8 mouse cellular contexts compared by ENCODE assay signal in genomic region chr9:107770374-107771290, GRCm38 (mm10). TPM values are rescaled to one million over a fixed set of nuclear protein-coding genes. Genes with fewer than 3 reads are reported as not detected.
DNase-seq lines count a peak whose midpoint lies in the region; ATAC-seq lines count a peak whose summit lies in the region.

TSS of gene Rbm5 (minus strand) at chr9:107770996.

- H3K4me2 ChIP-seq in hindbrain, embryonic 14.5 days (replicated peaks) = peak within 1 kb of the TSS; percentile 89

- peak within 1 kb of the TSS; percentile 88 for H3K27ac ChIP-seq in hindbrain, embryonic 14.5 days

- under 1% methylated on average over 60 of the region's 60 CpGs for WGBS in hindbrain, embryonic 14.5 days

- ATAC-seq in hindbrain, embryonic 14.5 days (ENCODE audit: low FRiP score) = peak; percentile 100

- DNase-seq in R1 (ENCODE audit: low read depth, low spot score) = peak; percentile 93
- DNase-seq in cerebellum, postnatal 25 days = peak; percentile 93 to 96
- DNase-seq in frontal cortex, postnatal 25 days (ENCODE audit: low spot score in 2 of 2) = peak; percentile 79 to 89
- DNase-seq in hindbrain, embryonic 14.5 days (ENCODE audit: low spot score) = peak; percentile 93
- DNase-seq in layer of hippocampus, postnatal 36 days = peak; percentile 93 to 95
- DNase-seq in lung, postnatal 36 days = peak; percentile 96
- peak; percentile 96 for DNase-seq in retina, postnatal 1 day
- DNase-seq in urinary bladder, adult 18-20 months (ENCODE audit: low spot score in 2 of 2) = peak; percentile 81 to 92

- peaks cover 22% of the 10 kb centered on the region for H3K4me1 ChIP-seq in hindbrain, embryonic 14.5 days (replicated peaks; ENCODE audit: control insufficient read depth, insufficient read depth, low read length)

- H3K36me3 ChIP-seq in hindbrain, embryonic 14.5 days (replicated peaks; ENCODE audit: control insufficient read depth, insufficient read depth) = peaks cover 69% of the 10 kb centered on the region

- no peaks in the 10 kb centered on the region for H3K9me3 ChIP-seq in hindbrain, embryonic 14.5 days (ENCODE audit: control insufficient read depth, low read length)

- peak within 1 kb of the TSS; percentile 94 for H3K4me3 ChIP-seq in hindbrain, embryonic 14.5 days (replicated peaks; ENCODE audit: low read length)

- H3K9ac ChIP-seq in hindbrain, embryonic 14.5 days = peak within 1 kb of the TSS; percentile 100

- no peaks in the 10 kb centered on the region for H3K27me3 ChIP-seq in hindbrain, embryonic 14.5 days (ENCODE audit: control insufficient read depth, insufficient read depth, low read length)

RNA-seq across cellular contexts. Expression of gene Rbm5, which starts in this region (rescaled TPM):
- 199 and 205 TPM in 2 replicates for polyA plus RNA-seq in hindbrain, embryonic 14.5 days (2014; fragmentation: Nextera tagmentation; extraction: Ambion mirVana)
- total RNA-seq in layer of hippocampus, postnatal 36 days (2021) = 100 to 1,000 TPM; 143 to 166 TPM

Comparison
In these comparisons a context has a peak if more than half of its experiments do, and no peak if none do; other contexts are left out.
1. Peak in every context shown above with its lines: DNase-seq, ATAC-seq, H3K4me3 ChIP-seq and H3K27ac ChIP-seq.